Mouse (Mus musculus): ENCODE results near the gene Pde5a.

Pde5a gene

DNA sequence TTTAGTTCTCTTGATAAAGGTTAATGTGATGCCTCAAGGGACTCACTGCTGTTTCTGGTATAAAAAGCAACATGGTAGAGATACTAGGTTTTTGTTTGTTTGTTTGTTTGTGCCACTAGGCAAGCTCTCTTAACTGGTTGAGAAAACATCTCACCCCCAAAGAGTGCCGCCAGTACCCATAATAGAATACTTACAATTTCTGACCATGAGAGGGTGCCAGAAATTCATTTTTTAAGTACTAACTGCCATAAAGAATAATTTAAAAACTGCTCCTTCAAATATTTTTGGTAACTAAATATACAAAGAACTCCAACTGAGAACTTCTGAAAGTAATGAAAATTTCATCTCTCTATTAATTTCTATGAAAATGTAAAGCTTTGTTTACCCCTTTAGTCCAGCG is 131.1 kb downstream of the Pde5a start:
- DNase-seq (ENCODE audit: low spot score), result no peak

DNA sequence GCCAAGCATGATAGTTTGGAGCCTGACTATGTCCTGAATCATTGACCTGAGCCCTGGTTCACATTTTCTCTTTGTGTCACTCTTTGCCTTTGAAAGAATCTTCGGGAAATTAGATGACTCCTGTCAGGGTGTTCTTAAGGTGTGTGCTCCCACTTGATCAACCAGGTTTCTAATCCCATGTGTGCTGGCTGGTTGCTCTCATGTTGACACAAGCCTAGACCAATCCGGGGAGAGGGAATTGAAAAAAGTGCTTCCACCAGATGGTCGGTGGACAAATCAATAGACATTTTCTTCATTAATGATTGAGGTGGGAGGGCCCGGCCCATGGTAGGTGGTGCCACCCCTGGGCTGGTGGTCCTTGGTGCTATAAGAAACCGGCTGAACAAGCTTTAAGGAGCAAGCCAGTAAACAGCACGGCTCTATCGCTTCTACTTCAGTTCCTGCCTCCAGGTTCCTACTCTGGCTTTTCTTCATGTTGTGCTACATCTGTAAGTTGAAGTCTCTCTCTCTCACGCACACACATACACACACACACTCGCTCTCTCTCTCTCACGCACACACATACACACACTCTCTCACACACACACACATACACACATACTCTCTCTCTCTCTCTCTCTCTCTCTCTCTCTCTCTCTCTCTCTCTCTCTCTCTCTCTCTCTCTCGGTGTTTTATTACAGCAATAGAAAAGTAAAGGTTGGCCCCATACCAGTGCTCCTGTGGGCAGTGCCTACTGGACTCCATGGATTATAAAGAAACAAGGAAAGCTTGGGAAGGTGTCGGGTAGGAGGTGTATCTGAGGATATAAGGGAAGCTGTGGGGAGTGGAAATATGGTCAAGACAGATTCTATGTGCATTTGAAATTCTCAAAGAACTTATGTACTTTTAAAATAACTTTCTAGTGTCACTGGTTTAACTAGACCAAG is 132.1 kb downstream of the Pde5a start:
- DNase-seq (ENCODE audit: low spot score), result no peak

DNA sequence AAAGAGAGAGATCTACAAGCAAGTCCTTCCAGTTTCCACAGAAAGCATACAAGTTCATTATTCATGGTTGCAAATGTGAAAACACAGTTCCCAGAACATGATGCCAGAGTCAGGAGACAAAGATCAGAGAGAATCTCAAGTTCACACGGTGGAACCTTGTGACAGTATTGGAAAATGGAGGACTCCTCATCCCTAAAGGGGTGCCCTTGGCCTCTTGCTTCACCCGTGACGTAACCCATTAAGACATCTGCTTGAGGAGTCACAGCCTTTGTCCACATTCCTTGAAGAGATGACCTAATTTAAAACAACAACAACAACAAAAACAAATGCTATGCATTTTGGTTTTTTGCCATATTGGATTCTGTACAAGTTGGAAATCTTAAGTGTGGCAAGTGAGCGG is 136.3 kb downstream of the Pde5a start:
- no peak for DNase-seq (ENCODE audit: low spot score)

DNA sequence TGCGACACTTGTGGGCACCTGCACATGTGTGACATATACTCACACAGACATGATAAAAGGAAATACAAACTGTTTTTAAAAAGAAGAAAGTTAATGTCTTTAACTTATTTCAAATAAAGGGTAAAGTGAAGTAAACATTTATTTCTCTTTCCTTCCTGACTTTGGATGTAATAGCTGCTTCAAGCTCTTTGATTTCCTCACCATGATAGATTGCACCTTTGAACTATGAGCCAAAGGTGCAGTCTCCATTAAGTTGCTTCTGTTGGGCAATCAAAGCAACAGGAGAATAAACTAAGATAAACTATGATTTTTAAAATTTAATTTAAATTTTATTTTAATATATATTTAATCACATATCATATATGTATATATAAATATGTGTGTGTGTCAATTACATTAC is 139.5 kb downstream of the Pde5a start:
- DNase-seq (ENCODE audit: low spot score), result no peak

DNA sequence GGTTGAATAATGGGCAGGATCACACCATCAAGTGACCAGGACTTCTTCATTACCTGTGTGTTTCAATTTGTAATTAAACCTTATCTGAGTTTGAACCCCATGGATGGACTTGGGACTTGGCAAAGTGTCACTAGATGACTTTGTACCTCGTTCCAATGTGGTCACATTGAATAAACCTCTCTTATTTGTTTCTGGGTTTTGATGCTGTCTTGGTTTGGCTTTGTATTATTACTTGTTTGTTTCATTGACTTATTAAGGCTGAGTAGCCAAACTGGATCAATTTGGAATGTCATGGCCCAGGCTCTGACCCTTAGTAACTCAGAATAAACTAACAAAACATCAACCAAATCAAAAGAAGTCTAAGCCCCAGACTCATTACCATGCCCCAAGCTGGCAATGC is 142.8 kb downstream of the Pde5a start:
- no peak for DNase-seq (ENCODE audit: low spot score)

DNA sequence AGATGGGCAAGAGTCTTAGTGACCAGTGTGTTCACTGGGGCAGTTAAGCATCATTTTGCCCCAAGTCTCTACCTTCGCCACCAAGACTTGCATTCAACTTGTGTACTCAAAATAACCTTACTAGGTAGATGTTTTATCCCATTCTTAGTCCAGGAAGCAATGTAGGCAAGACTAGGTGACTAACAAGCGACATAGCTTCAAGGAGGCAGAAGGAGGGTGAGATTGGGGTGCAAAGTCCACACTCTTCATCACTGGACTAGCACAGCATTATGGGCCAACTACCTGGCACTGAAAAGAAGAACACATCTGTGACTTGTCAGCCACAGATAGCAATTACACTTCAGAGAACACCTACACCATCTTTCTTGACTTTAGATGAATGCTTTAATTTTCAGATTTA is 148.1 kb downstream of the Pde5a start:
- DNase-seq (ENCODE audit: low spot score), result no peak

DNA sequence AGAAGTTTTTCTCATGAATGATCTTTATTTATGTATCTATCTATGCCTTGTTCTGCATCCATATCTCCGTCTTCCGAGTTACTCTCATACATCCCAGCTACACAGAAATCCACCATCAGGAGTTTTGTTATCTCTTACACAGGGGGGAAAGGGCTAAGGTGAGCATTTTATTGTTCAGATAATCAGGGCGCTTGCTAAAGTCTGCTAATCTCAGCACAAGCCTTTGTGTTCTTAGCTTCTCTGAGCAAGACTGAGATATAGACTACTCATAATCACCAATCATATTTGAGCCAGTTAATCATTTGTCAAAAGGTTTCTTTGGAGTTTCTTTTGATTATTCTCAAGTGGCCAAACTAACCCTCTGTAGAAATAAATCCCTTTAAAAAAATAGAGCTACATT is 148.8 kb downstream of the Pde5a start:
- no peak for DNase-seq (ENCODE audit: low spot score)

DNA sequence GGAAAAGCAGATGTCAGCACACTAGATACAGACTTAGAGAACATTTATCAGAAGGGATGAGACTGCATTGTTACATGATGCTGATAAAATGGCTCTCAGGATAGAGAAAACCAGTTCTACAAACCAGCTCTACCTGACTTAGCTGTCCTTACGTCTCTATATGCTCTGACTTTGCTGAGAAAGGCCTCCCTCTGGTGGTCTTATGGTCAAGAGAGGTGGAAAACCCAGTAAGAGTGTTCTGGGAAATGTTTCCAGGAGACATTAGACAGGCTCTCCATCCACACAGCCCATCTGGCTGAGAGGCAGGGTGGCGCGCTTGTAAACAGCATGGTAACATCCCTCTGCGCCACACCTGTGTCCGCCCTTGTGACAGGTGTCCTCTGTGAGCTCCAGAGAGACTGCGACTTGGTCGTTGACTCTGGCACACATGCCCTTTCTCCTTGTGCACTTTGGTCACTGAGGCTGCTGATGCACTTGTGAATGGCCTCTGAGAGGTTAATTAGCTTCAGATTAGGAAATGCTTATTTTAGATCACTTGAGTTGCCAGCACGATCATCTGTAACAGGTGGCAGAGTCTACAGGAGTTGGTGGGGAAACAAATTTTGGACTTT is 150.1 kb downstream of the Pde5a start:
- no peak for DNase-seq (ENCODE audit: low spot score)

DNA sequence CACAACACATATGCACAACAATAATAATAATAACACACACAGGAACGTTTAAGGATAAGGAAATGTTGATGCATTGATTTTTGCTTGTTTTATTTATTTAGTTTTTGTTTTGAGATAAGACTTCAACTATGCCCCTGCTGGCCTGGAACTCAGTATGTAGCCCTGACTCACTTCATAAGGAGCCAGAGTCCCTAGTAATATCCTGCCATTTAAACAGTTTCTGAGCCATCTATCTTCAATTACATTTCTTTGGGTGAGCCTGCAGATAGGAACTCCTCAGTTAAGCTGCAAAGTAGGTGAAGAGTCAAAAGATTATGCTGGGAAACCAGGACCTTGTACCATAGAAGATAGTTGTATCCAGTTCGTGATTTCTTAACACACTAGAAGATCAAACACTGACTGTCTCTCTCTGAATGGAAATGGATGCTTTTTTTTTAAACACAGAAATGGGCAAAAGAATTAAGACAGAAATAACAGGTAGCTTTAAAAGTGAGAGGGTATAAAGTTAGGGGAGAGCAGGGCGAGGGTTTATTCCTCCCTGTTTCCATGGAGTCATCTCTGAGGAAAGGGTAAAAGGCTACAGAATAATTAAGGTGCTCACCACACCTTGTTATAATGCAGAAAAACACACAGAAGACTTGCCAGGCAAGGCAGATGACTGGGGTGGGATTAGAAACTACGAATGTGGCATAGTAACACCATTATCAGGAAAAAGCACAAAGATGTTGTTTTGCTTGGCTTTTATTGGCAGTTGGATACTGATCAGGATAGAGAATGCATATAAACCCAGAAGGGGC is 159.0 kb downstream of the Pde5a start:
- DNase-seq (ENCODE audit: low spot score), result no peak

DNA sequence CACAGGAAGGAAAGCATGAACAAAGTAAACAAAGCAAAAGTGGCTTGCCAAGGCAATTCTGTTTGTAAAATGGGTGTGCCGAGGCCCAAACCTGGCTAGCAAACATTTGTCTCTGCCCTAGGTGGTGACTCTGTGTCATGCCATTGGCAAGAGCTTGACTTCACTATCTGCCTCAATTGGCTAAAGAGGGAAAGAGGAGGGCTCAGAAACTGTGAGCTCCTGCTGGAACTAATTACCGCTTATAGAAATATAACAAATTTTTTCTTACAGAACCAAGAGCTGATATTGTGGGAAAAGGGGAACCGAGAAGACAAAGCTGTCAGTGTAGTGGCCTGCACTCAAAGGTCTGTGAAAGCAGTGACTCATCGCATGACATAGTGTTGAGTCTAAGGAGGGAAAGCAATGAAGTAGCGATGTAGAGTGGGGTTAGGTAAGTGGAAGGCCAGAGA is 159.6 kb downstream of the Pde5a start:
- DNase-seq (ENCODE audit: low spot score), result no peak

DNA sequence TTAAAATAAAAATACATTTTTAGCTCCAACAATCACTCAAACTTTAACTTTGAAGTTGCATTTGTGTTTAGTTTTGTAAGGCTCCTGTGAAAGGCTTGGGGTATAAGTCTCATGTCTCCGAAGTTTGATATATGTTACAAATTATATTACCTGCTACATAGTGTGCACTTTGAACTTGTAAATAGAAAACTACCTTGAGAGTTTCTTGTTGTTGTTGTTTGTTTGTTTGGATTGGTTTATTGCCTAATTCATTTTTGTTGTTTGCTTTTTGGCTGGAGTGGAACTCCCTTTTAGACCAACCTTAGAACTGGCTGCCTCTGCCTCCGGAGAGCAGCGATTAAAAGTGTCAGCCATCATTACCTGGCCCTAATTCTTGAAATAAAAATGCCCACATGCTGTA is 166.0 kb downstream of the Pde5a start, which contains the start of gene Fabp2:
Fabp2 (plus strand) TSS at position 301 of the 400 bp plus-strand sequence.
- DNase-seq (ENCODE audit: low spot score), result no peak

DNA sequence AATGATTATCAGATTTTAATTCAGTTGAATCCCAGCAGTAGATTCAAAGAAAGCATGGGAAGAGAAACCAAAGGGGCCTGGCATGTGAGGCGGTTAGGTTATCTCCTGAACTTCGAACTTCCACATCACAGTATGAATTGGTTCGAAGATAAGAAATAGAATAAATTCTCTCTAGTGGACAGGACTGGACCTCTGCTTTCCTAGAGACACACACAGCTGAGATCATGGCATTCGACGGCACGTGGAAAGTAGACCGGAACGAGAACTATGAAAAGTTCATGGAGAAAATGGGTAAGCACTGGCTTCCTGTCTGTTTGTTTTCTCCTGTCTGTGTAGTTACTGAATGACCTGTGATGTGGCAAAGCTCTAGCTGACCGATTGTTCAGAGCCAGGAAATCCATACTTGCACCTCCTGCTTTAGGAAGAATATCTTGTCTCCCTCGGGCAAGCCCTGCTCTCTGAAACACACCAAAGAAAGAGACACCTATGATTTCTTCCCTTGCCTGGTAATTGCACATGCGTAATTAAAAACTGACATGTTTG is 166.5 kb downstream of the Pde5a start:
- DNase-seq (ENCODE audit: low spot score), result no peak

DNA sequence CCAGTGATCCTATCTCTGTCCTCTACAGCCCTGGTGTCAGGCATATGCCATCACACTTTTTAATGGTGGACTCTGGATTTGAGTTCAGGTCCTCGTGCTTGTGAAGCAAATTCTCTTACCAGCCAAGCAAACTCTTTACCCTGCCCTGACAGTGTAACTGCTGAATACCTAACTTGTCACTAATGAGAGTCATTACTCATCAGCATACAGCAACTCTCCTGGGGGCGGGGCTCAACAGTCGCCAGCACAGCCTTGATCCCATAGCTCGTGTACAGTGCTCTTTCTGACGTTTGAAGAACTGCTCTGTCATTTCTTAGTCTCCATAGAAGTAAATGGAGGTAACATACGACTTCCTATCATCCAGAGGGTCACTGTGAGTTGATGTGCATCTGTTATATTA is 169.5 kb downstream of the Pde5a start:
- no peak for DNase-seq (ENCODE audit: low spot score)

DNA sequence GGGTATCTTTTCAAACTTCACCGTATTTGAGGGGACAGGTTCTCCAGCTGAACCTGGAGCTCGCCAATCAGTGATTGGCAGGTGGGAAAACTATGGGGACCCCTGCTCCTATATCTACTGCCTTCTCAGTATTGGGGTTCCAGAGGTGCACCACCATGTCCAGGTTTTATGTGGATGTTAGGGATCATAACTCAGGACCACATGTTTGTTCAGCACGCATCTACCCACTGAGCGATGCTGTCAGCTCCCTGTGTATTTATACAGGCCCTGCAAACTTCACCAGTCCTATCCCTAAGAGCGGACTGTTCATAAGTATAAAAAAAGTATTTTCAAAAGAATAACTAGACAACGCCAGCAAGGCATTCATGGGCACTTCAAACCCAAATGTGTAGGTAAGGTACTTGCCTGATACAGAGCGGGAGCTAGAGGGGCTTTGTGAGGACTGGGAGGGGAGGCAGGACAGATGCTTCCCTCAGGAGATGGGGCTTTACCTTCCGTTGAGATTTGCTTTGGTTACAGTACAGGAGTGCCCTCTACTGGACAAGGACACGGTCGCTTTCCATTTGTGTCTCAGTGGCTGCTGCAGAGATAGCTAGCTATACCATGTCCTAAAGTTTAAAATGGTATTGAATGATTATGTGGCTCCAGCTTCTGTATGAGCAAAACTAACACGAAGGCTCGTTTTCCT is 175.1 kb downstream of the Pde5a start:
- DNase-seq (ENCODE audit: low spot score), result no peak

DNA sequence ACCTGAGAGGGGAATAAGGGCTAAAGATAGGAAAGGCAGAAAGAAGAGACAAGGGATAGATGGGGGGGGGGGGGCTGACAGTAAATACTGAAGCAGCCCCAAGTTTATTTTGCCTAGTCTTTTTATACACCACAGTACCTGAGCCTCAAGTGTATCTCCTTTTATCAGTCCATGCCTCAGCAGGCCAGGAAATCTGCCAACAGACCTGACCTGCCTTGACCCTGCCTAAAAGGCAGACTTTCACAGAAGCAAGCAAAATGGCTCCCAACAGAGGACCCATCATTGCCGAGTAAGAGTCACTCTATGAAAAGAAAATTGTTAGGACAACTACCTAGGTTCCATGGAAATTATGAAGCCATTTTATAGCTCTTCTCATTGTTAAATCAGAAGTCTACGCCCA is 179.1 kb downstream of the Pde5a start:
- no peak for DNase-seq (ENCODE audit: low spot score)
